Mouse (Mus musculus): ENCODE results near the gene Gsc2. TPM values are rescaled to one million over a fixed set of nuclear protein-coding genes. Genes with fewer than 3 reads are reported as not detected.

Gsc2 gene
- total and polyA plus RNA-seq, 3 experiments = not detected

DNA sequence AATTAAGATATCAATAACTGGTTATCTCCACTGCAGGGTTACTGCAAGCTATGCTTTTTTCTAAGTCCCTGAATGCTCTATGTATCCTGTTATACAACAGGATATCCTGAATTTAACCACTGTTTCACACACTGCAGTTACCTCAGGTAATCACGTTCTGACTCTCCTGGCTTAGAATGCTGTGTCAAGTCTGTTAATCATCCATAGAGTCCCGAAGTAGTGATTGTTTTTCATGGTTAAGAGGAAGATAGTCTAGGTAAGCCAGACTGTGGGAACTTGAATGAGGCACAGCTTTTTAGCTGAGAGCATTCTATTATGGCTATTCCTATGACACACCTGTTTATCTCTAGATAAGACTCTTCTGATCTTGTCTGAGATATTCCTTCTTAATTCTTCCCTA lies 49.6 kb downstream of the Gsc2 start:
- in situ Hi-C loops (cut with MboI; ENCODE audit: low pct_ligation_motif_present, low pct_unique_long_range_greater_than_20kb, low sequenced_read_pairs) = no loop called here
- dilution Hi-C loops (cut with MboI; ENCODE audit: extremely low pct_ligation_motif_present, extremely low pct_unique_long_range_greater_than_20kb, low sequenced_read_pairs) = no loop called here
- no peak for TF ChIP-seq RAD21 (IDR thresholded peaks at IDR 0.05; ENCODE audit: low read depth, low read length)
- TF ChIP-seq ZKSCAN1 (IDR thresholded peaks at IDR 0.05; ENCODE audit: borderline replicate concordance, low read depth, low read length) = no peak
- no peak for TF ChIP-seq MAX (IDR thresholded peaks at IDR 0.05; ENCODE audit: low read length)
- no peak for TF ChIP-seq MAZ (IDR thresholded peaks at IDR 0.05; ENCODE audit: low read depth, low read length)
- no peak for TF ChIP-seq RCOR1 (conservative IDR thresholded peaks at IDR 0.05; ENCODE audit: low read depth, low read length)
- no peak for TF ChIP-seq SIN3A (IDR thresholded peaks at IDR 0.05; ENCODE audit: low read length)
- no peak for TF ChIP-seq ZMIZ1 (IDR thresholded peaks at IDR 0.05; ENCODE audit: low read depth, low read length)
- no peak for TF ChIP-seq JUND (conservative IDR thresholded peaks at IDR 0.05; ENCODE audit: low read depth, low read length)
- TF ChIP-seq ELF1 (IDR thresholded peaks at IDR 0.05; ENCODE audit: low read depth, low read length) = no peak
- no peak for TF ChIP-seq UBTF (IDR thresholded peaks at IDR 0.05; ENCODE audit: low read depth, low read length)
- no peak for TF ChIP-seq TBP (conservative IDR thresholded peaks at IDR 0.05; ENCODE audit: low read depth, low read length)
- no peak for TF ChIP-seq PAX5 (IDR thresholded peaks at IDR 0.05; ENCODE audit: low read length)
- TF ChIP-seq SMC3 (IDR thresholded peaks at IDR 0.05; ENCODE audit: low read depth, low read length) = no peak
- no peak for TF ChIP-seq EP300 (IDR thresholded peaks at IDR 0.05; ENCODE audit: low read length)
- no peak for TF ChIP-seq USF1 (IDR thresholded peaks at IDR 0.05; ENCODE audit: low read depth, low read length)
- TF ChIP-seq E2F4 (IDR thresholded peaks at IDR 0.05; ENCODE audit: insufficient replicate concordance, low read depth, low read length) = no peak
- no peak for TF ChIP-seq GABPA (IDR thresholded peaks at IDR 0.05; ENCODE audit: insufficient replicate concordance, low read depth, low read length)
- no peak for TF ChIP-seq ETS1 (conservative IDR thresholded peaks at IDR 0.05; ENCODE audit: low read depth, low read length)
- no peak for TF ChIP-seq MEF2A (IDR thresholded peaks at IDR 0.05; ENCODE audit: borderline replicate concordance, low read depth, low read length)
- TF ChIP-seq MAFK (IDR thresholded peaks at IDR 0.05; ENCODE audit: insufficient replicate concordance, low read length) = no peak
- Histone ChIP-seq H3K27me3 (replicated peaks) (no peaks in the 10 kb centered on the region), H3K4me3 (replicated peaks in 1 of 3; ENCODE audit: low read depth in 2 of 3, low read length in 2 of 3, poor library complexity in 1 of 3) (no peak overlapping the region), H3K9me3 (replicated peaks; ENCODE audit: low read length) (no peaks in the 10 kb centered on the region), H3K4me1 (ENCODE audit: control insufficient read depth in 1 of 2, insufficient read depth in 2 of 2) (peaks cover 0 to 5% of the 10 kb centered on the region in 2 experiments; a peak in 2 of 4 replicates), H3K79me2 (replicated peaks; ENCODE audit: control insufficient read depth, extremely low read depth, insufficient read depth, poor library complexity, severe bottlenecking) (no peaks in the 10 kb centered on the region), H3K27ac (ENCODE audit: insufficient read depth, low read depth) (no peak overlapping the region), H3K9ac (ENCODE audit: insufficient read depth, low read depth) (no peak overlapping the region), H3K36me3 (replicated peaks in 1 of 2; ENCODE audit: control insufficient read depth in 1 of 2, insufficient read depth in 1 of 2, low read length in 1 of 2) (peaks cover 22 to 88% of the 10 kb centered on the region in 2 experiments), H3K4me2 (ENCODE audit: insufficient read depth, low read depth, poor library complexity, severe bottlenecking) (no peak overlapping the region)
- no peak for DNase-seq (ENCODE audit: extremely low read depth)

Other genes with a start within 250 kb of the Gsc2 start
- 40.1 and 42.6 TPM in 2 replicates for gene Med15, start 182.2 kb downstream of the Gsc2 start, total RNA-seq (2012; rRNA removed)
- gene Med15, start 182.2 kb downstream of the Gsc2 start, total RNA-seq (2014; rRNA removed) = 17.2 and 20.1 TPM in 2 replicates
- gene Med15, start 182.2 kb downstream of the Gsc2 start, polyA plus RNA-seq (2012; ENCODE audit: insufficient read length, low read depth) = 65.2 and 78.1 TPM in 2 replicates
- gene Klhl22, start 155.4 kb downstream of the Gsc2 start, total RNA-seq (2012; rRNA removed) = not detected in 2 replicates
- not detected in 2 replicates for gene Klhl22, start 155.4 kb downstream of the Gsc2 start, total RNA-seq (2014; rRNA removed)
- not detected in 2 replicates for gene Klhl22, start 155.4 kb downstream of the Gsc2 start, polyA plus RNA-seq (2012; ENCODE audit: insufficient read length, low read depth)
- gene Scarf2, start 117.8 kb downstream of the Gsc2 start, total RNA-seq (2012; rRNA removed) = not detected in 2 replicates
- gene Scarf2, start 117.8 kb downstream of the Gsc2 start, total RNA-seq (2014; rRNA removed) = not detected in 2 replicates
- gene Scarf2, start 117.8 kb downstream of the Gsc2 start, polyA plus RNA-seq (2012; ENCODE audit: insufficient read length, low read depth) = not detected in 2 replicates
- gene B830017H08Rik, start 81.9 kb downstream of the Gsc2 start, total RNA-seq (2012; rRNA removed) = 0.08 TPM in 1 of 2 replicates, not detected in the other
- not detected in 2 replicates for gene B830017H08Rik, start 81.9 kb downstream of the Gsc2 start, total RNA-seq (2014; rRNA removed)
- not detected in 2 replicates for gene B830017H08Rik, start 81.9 kb downstream of the Gsc2 start, polyA plus RNA-seq (2012; ENCODE audit: insufficient read length, low read depth)
- gene Car15, start 76.7 kb downstream of the Gsc2 start, total RNA-seq (2012; rRNA removed) = 1.6 and 1.9 TPM in 2 replicates
- gene Car15, start 76.7 kb downstream of the Gsc2 start, total RNA-seq (2014; rRNA removed) = 1.5 TPM in 2 replicates
- 2.5 and 3.9 TPM in 2 replicates for gene Car15, start 76.7 kb downstream of the Gsc2 start, polyA plus RNA-seq (2012; ENCODE audit: insufficient read length, low read depth)
- gene Gm20518, start 23.4 kb downstream of the Gsc2 start, total RNA-seq (2012; rRNA removed) = 0.21 and 0.42 TPM in 2 replicates
- 0.16 and 0.18 TPM in 2 replicates for gene Gm20518, start 23.4 kb downstream of the Gsc2 start, total RNA-seq (2014; rRNA removed)
- 0.68 and 0.91 TPM in 2 replicates for gene Gm20518, start 23.4 kb downstream of the Gsc2 start, polyA plus RNA-seq (2012; ENCODE audit: insufficient read length, low read depth)
- 0.04 TPM in 1 of 2 replicates, not detected in the other for gene Tssk1, start 20.8 kb downstream of the Gsc2 start, total RNA-seq (2012; rRNA removed)
- gene Tssk1, start 20.8 kb downstream of the Gsc2 start, total RNA-seq (2014; rRNA removed) = not detected in 2 replicates
- 0.15 and 0.16 TPM in 2 replicates for gene Tssk1, start 20.8 kb downstream of the Gsc2 start, polyA plus RNA-seq (2012; ENCODE audit: insufficient read length, low read depth)
- 48.0 and 52.5 TPM in 2 replicates for gene Dgcr2, start 16.5 kb downstream of the Gsc2 start, total RNA-seq (2012; rRNA removed)
- 36.9 and 41.5 TPM in 2 replicates for gene Dgcr2, start 16.5 kb downstream of the Gsc2 start, total RNA-seq (2014; rRNA removed)
- gene Dgcr2, start 16.5 kb downstream of the Gsc2 start, polyA plus RNA-seq (2012; ENCODE audit: insufficient read length, low read depth) = 45.2 and 54.8 TPM in 2 replicates
- gene Tssk2, start 16.4 kb downstream of the Gsc2 start, total RNA-seq (2012; rRNA removed) = not detected in 2 replicates
- not detected in 2 replicates for gene Tssk2, start 16.4 kb downstream of the Gsc2 start, total RNA-seq (2014; rRNA removed)
- 0.21 TPM in 1 of 2 replicates, not detected in the other for gene Tssk2, start 16.4 kb downstream of the Gsc2 start, polyA plus RNA-seq (2012; ENCODE audit: insufficient read length, low read depth)
- 33.1 and 36.7 TPM in 2 replicates for gene Ess2, start 3.7 kb downstream of the Gsc2 start, total RNA-seq (2012; rRNA removed)
- gene Ess2, start 3.7 kb downstream of the Gsc2 start, total RNA-seq (2014; rRNA removed) = 31.1 and 31.4 TPM in 2 replicates
- gene Ess2, start 3.7 kb downstream of the Gsc2 start, polyA plus RNA-seq (2012; ENCODE audit: insufficient read length, low read depth) = 37.0 and 38.7 TPM in 2 replicates
- 106 and 141 TPM in 2 replicates for gene Slc25a1, start 13.2 kb upstream of the Gsc2 start, total RNA-seq (2012; rRNA removed)
- gene Slc25a1, start 13.2 kb upstream of the Gsc2 start, total RNA-seq (2014; rRNA removed) = 96.5 and 113 TPM in 2 replicates
- 122 and 134 TPM in 2 replicates for gene Slc25a1, start 13.2 kb upstream of the Gsc2 start, polyA plus RNA-seq (2012; ENCODE audit: insufficient read length, low read depth)
- gene Vpreb2, start 65.4 kb upstream of the Gsc2 start, total RNA-seq (2012; rRNA removed) = not detected in 2 replicates
- gene Vpreb2, start 65.4 kb upstream of the Gsc2 start, total RNA-seq (2014; rRNA removed) = not detected in 2 replicates
- gene Vpreb2, start 65.4 kb upstream of the Gsc2 start, polyA plus RNA-seq (2012; ENCODE audit: insufficient read length, low read depth) = 0.54 TPM in 1 of 2 replicates, not detected in the other
- 38.5 and 41.5 TPM in 2 replicates for gene Dgcr6, start 137.8 kb upstream of the Gsc2 start, total RNA-seq (2012; rRNA removed)
- gene Dgcr6, start 137.8 kb upstream of the Gsc2 start, total RNA-seq (2014; rRNA removed) = 13.0 and 14.6 TPM in 2 replicates
- gene Dgcr6, start 137.8 kb upstream of the Gsc2 start, polyA plus RNA-seq (2012; ENCODE audit: insufficient read length, low read depth) = 32.4 and 40.3 TPM in 2 replicates
- 13.0 and 17.0 TPM in 2 replicates for gene Prodh, start 175.1 kb upstream of the Gsc2 start, total RNA-seq (2012; rRNA removed)
- 1.3 and 2.1 TPM in 2 replicates for gene Prodh, start 175.1 kb upstream of the Gsc2 start, total RNA-seq (2014; rRNA removed)
- gene Prodh, start 175.1 kb upstream of the Gsc2 start, polyA plus RNA-seq (2012; ENCODE audit: insufficient read length, low read depth) = 1.4 and 1.7 TPM in 2 replicates
- gene Rtn4r, start 212.6 kb upstream of the Gsc2 start, total RNA-seq (2012; rRNA removed) = not detected in 2 replicates
- gene Rtn4r, start 212.6 kb upstream of the Gsc2 start, total RNA-seq (2014; rRNA removed) = not detected in 2 replicates
- gene Rtn4r, start 212.6 kb upstream of the Gsc2 start, polyA plus RNA-seq (2012; ENCODE audit: insufficient read length, low read depth) = not detected in 2 replicates